Mouse (Mus musculus): Measurements from ENCODE around the gene Mcoln2.

Mcoln2 gene

DNA sequence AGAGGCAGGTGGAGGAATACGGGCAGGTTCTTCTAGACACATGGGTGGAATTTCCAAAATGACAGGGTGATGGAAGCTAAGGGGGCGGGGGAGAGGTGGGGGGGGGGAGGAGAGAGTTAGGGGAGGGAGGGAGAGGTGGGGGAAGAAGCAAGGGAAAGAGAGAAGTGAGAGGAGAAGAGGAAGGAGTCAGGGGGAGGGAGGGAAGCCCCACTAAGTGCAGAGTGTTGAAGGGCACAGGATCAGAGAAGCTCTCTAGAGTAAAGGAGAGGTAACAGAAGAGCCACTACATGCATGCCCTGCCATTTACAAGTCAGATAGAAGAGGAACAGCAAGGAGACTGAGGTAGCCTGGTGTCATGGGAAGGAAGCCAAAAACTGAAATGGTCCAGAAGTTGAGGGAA is 7.2 kb downstream of the Mcoln2 start:
- no peak for TF ChIP-seq GATA4 (IDR thresholded peaks at IDR 0.05; ENCODE audit: insufficient replicate concordance, low read length)

GRCm38 (mm10) chr3:146158039-146158438 is 8.4 kb downstream of the Mcoln2 start:
- no peak for TF ChIP-seq GATA4 (IDR thresholded peaks at IDR 0.05; ENCODE audit: insufficient replicate concordance, low read length)

DNA sequence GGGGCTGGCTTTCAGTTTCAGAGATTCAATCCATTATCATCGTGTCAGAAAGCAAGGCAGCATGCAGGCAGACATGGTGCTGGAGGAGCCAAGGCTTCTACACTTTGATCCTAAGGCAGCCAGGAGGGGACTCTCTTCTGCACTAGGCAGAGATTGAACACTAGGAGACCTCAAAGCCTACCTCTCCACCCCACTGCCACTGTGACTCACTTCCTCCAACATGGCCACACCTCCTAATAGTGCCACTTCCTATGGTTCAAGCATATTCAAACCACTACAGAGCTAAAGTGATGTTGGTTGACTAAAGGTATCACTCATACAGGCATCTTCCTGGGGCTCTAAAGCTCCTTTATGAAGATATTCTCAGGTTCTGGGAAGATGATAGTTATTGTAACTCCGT is 9.7 kb downstream of the Mcoln2 start:
- no peak for TF ChIP-seq GATA4 (IDR thresholded peaks at IDR 0.05; ENCODE audit: insufficient replicate concordance, low read length)

DNA sequence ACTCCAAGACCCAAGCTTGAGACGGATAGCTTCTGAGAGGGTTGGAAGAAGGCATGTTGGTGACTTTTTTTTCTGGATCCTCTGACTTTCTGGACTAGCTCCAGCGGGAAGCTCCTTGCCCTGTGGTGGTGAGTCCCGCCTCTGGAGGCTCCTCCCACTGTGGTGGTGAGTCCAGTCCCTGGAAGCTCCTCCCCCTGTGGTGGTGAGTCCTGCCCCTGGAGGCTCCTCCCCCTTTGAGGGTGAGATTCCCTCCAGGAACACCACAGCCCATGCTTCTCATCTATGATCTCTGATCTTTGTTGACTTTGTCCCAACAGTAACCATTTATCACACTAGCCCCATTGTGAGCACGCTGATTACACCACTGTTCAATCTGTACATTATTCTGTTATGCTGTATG is 12.6 kb downstream of the Mcoln2 start:
- TF ChIP-seq GATA4 (IDR thresholded peaks at IDR 0.05; ENCODE audit: insufficient replicate concordance, low read length) = no peak

- no peak for TF ChIP-seq GATA4 (IDR thresholded peaks at IDR 0.05; ENCODE audit: insufficient replicate concordance, low read length)
These were observed 19.7 kb downstream of the Mcoln2 start for GRCm38 (mm10) chr3:146169356-146169755.

DNA sequence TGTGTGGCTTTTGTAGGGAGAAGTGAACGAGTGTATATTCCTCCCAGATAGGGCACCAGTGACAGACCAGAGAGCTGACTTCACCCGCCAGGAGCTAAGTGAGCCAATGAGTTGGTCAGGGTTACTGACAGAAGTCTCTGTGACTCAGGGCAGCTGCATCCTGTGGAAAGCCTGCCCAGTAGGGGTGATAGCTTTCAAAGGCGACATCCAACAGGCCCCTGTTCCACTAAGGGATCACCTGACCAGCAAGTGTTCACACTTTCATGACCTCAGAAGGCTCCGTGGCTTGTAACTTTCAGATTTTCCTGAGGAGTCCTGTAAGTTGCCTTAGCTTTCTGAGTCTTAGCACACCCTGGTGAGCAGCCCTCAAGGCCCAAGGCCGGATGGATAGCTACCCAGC is 23.4 kb downstream of the Mcoln2 start:
- no peak for TF ChIP-seq GATA4 (IDR thresholded peaks at IDR 0.05; ENCODE audit: insufficient replicate concordance, low read length)

DNA sequence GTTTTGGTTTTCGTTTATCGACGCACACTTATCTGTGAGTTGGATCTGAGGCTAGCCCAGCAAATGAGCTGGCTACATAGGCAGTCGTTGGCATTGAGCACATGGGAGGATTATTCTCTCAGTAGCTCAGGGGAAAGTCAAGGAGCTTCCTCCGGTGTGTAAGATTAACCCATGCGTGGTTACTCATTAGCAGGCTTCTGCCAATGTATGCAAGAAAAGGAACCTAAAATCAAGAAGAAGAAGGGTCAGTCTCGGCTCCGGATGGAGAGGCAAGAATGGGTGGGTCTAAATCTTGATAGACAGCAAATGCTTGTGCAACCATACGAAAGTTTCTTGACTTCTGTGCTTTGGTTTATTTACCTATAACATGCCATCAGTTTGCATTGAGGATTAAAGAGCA is 24.6 kb downstream of the Mcoln2 start:
- no peak for TF ChIP-seq GATA4 (IDR thresholded peaks at IDR 0.05; ENCODE audit: insufficient replicate concordance, low read length)

DNA sequence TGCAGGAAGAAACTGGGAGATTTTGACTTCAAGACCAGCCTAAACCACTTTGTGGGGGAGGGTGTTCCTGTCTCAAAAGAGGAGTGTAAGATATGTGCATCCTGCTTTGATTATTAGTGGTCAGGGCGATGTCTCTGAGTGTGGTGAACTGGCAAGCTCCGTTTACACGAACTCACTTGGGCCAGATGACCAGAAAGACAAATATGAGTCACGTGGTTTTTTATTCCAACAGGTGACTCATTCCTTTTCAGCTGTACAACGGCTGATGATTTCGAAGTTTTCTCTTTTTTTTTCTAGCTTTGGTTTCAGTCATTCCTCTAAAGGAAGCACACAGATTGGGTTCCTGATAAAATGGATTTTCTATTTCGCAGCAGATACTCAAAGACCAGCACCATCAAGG is 27.7 kb downstream of the Mcoln2 start:
- TF ChIP-seq GATA4 (IDR thresholded peaks at IDR 0.05; ENCODE audit: insufficient replicate concordance, low read length) = no peak

DNA sequence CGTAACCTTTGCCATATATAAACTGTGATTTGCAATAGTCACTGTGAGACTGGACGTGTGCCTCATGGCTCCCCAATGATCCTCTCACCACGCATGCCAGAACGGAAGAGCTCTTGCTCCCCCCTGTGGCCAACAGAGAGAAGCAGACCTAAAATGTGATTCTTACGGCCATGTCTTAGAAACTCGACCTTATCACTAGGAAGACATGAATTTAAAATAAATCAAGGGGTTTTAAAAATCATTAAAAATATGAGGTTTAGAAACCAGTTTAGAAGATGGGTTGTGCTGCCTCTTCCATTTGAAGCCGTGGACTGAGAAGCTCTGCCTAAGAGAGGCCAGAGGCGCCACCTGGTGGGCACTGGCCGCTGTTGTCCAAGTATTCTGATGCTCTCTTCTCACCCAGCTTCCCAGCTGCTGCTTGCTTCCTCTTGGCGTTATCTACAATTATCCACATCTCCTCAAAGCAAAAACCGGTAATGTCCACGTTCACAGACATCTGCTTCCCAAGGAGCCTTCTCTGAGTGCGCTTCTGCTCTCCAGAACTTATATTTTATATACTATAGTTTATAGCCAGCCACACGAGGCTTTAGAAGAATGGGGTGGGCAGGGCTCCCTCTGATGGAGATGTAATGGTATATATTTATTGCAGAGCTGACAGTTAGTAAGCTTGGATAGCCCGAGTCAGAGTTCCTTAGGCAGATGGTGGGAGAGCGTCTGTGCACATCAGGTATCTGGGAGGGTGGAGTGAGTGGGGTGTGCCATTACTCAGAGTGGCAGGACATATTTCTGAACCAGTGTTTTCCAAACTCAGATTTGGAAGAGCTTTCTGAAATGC is 28.3 kb downstream of the Mcoln2 start:
- TF ChIP-seq GATA4 (IDR thresholded peaks at IDR 0.05; ENCODE audit: insufficient replicate concordance, low read length) = no peak

- no peak for TF ChIP-seq GATA4 (IDR thresholded peaks at IDR 0.05; ENCODE audit: insufficient replicate concordance, low read length)
These were observed 30.7 kb downstream of the Mcoln2 start for GRCm38 (mm10) chr3:146180341-146180740.

- TF ChIP-seq GATA4 (IDR thresholded peaks at IDR 0.05; ENCODE audit: insufficient replicate concordance, low read length) = no peak
These were observed 31.4 kb downstream of the Mcoln2 start for GRCm38 (mm10) chr3:146180986-146181385.

DNA sequence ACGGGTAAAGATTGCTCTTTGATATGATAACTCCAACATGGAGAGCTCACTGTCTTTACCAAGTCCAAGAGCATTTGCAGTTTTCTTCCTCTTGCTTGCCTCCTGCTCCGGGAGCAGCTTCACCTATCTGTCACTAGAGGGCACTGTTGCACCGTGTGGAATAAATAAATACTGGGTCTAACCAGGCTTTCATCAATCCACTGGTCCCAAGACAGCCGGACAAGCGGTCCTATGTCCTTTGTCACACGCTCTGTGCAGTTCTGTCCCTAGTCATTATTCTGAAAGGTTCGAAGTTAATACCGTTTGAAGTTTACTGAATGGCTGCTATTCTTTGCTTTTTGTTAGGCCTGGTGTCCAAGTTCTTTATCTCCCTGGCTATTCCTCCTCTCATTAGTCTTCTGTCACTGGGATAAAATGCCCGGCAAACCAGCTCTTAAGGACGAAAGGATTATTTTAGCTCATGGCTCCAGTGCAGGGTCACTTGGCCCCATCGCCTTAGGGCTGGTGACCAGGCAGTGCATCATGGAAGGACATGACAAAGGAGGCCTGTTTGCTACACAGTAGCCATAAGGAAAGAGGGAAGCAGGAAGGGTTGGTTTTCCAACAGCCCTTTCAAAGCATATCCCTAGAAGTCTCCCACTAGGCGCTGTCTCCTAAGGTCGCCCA is 35.5 kb downstream of the Mcoln2 start:
- no peak for TF ChIP-seq GATA4 (IDR thresholded peaks at IDR 0.05; ENCODE audit: insufficient replicate concordance, low read length)

DNA sequence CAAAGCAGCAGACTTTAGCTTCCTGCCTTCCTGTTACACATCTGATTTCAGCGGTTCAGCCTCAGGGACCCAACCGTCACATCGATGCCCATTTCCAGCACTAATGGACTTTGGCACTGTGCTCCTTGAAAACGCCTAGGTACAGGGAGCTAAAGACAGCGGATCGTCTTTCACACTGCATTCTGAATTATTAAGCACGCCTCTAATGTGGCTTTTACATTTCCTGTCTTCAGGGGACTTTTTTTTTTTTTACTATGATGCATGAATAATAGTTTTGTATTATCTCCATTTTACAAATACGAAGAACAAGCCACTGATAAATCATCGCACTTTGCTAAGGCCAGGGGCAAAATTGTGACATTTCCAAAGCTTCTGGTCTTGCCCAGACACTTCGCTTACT is 36.4 kb downstream of the Mcoln2 start:
- TF ChIP-seq GATA4 (IDR thresholded peaks at IDR 0.05; ENCODE audit: insufficient replicate concordance, low read length) = no peak

- TF ChIP-seq GATA4 (IDR thresholded peaks at IDR 0.05; ENCODE audit: insufficient replicate concordance, low read length) = no peak
These were observed 40.3 kb downstream of the Mcoln2 start for GRCm38 (mm10) chr3:146189933-146190332.

DNA sequence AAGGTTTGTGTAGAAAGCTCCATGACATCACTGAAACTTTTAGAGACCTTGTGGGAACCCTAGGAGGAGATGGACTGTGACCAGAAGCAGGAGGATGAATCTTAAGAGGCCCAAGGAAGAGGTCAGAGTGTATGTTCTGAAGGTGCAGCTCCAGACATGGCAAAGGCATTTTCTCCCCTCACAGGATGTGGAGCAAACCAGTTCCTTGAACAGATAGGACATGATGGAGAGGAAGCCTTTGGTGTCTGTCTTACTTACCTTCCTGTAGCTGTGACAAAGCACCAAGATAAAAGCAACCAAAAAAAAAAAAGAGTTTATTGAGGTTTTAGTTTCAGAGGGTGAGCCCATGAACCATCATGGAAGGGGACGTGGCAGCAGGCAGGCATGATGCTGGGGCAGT is 42.9 kb downstream of the Mcoln2 start:
- TF ChIP-seq GATA4 (IDR thresholded peaks at IDR 0.05; ENCODE audit: insufficient replicate concordance, low read length) = no peak

DNA sequence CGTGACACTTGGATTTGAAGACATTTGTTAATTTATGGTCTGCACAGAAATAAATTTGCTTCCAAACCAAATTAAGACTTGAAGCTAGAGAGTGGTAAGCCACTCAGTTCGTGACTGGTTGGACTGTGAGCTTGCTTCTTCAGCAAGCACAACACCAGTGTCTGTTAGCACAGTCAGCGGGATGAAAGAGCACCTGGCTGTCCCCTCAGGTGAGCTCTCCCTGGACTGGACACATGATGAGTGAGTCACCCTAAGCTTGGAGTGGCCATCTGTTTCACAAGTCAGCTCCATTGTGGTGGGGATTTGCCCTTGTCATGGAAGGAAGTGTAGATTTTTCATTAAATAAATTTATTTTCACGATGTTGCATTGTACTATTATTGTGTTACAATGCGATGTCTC is 45.5 kb downstream of the Mcoln2 start:
- no peak for TF ChIP-seq GATA4 (IDR thresholded peaks at IDR 0.05; ENCODE audit: insufficient replicate concordance, low read length)

DNA sequence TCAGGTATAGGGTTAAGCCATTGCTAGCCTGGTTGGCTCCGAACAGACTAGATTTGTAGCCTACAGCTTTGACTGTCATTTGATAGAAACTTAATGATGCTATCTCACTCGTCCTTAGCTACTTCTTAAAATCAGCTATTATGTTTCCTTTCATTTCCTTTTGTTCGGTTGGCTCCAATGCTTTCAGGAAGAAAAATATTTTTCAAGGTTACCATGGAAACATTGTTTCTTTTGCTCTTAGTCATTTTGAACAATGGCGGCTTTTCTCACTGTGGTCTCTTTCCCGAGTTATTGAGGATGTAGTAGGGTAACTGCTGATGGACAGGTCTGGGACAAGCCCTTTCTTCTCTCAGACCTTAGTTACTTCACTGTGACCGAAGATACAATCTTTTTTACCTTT is 46.7 kb downstream of the Mcoln2 start:
- no peak for TF ChIP-seq GATA4 (IDR thresholded peaks at IDR 0.05; ENCODE audit: insufficient replicate concordance, low read length)
